Mouse (Mus musculus): ENCODE data around the gene Vrk3. TPM values are rescaled to one million over a fixed set of nuclear protein-coding genes. Genes with fewer than 3 reads are reported as not detected.

The Vrk3 gene
- polyA plus RNA-seq, 1 experiment from 2014 or later = 46.6 TPM

GRCm38 (mm10) chr7:44776849-44777498 is 28.8 kb downstream of the Vrk3 start:
- Histone ChIP-seq H3K36me3 (peaks cover 66% of the 10 kb centered on the region), H3K4me1 (replicated peaks) (no peaks in the 10 kb centered on the region), H3K4me3 (no peak overlapping the region), H3K9me3 (no peaks in the 10 kb centered on the region), H3K27ac (no peak overlapping the region), H3K27me3 (ENCODE audit: insufficient read depth, poor library complexity, severe bottlenecking) (no peaks in the 10 kb centered on the region)
- no peak for DNase-seq (ENCODE audit: low spot score)
- 86% methylated on average over 9 of the region's 9 CpGs for WGBS

GRCm38 (mm10) chr7:44780101-44780500 is 31.9 kb downstream of the Vrk3 start:
- no peak for DNase-seq (ENCODE audit: low spot score)
- H3K9me3 ChIP-seq = no peaks in the 10 kb centered on the region
- 85% methylated on average over 8 of the region's 8 CpGs for WGBS
- no peak overlapping the region for H3K27ac ChIP-seq
- H3K4me3 ChIP-seq = no peak overlapping the region
- no peaks in the 10 kb centered on the region for H3K27me3 ChIP-seq (ENCODE audit: insufficient read depth, poor library complexity, severe bottlenecking)
- no peaks in the 10 kb centered on the region for H3K4me1 ChIP-seq (replicated peaks)
- H3K36me3 ChIP-seq = peaks cover 37% of the 10 kb centered on the region

- H3K27me3 ChIP-seq (ENCODE audit: insufficient read depth, poor library complexity, severe bottlenecking) = no peaks in the 10 kb centered on the region
- 0 out of 2 replicates have a peak, but pooled peaks cover 3% of the 10 kb centered on the region for H3K9me3 ChIP-seq
- 0 out of 2 replicates have a peak, but pooled peaks cover 4% of the 10 kb centered on the region for H3K4me1 ChIP-seq (replicated peaks)
- H3K27ac ChIP-seq = no peak overlapping the region
- 78% methylated on average over 3 of the region's 3 CpGs for WGBS
- no peak overlapping the region for H3K4me3 ChIP-seq
- no peaks in the 10 kb centered on the region for H3K36me3 ChIP-seq
- no peak for DNase-seq (ENCODE audit: low spot score)
Measured at GRCm38 (mm10) chr7:44789531-44789930, 41.3 kb downstream of the Vrk3 start.

- DNase-seq (ENCODE audit: low spot score) = no peak
- H3K9me3 ChIP-seq = peaks cover 8% of the 10 kb centered on the region; the same call in 1 of the 2 replicates
- 67% methylated on average over 4 of the region's 4 CpGs for WGBS
- H3K27ac ChIP-seq = no peak overlapping the region
- no peaks in the 10 kb centered on the region for H3K27me3 ChIP-seq (ENCODE audit: insufficient read depth, poor library complexity, severe bottlenecking)
- H3K4me1 ChIP-seq (replicated peaks) = 0 out of 2 replicates have a peak, but pooled peaks cover 4% of the 10 kb centered on the region
- no peaks in the 10 kb centered on the region for H3K36me3 ChIP-seq
- H3K4me3 ChIP-seq = no peak overlapping the region
Measured at GRCm38 (mm10) chr7:44790066-44790465, 41.9 kb downstream of the Vrk3 start.

- Histone ChIP-seq H3K4me3 (no peak overlapping the region), H3K36me3 (no peaks in the 10 kb centered on the region), H3K9me3 (peaks cover 12% of the 10 kb centered on the region), H3K4me1 (replicated peaks) (0 out of 2 replicates have a peak, but pooled peaks cover 4% of the 10 kb centered on the region), H3K27me3 (ENCODE audit: insufficient read depth, poor library complexity, severe bottlenecking) (no peaks in the 10 kb centered on the region), H3K27ac (no peak overlapping the region)
- 89% methylated on average over 6 of the region's 6 CpGs for WGBS
- DNase-seq (ENCODE audit: low spot score) = no peak
Measured at GRCm38 (mm10) chr7:44792781-44793180, 44.6 kb downstream of the Vrk3 start.

- Histone ChIP-seq H3K27me3 (ENCODE audit: insufficient read depth, poor library complexity, severe bottlenecking) (0 out of 2 replicates have a peak, but pooled peaks cover 2% of the 10 kb centered on the region), H3K36me3 (peaks cover 29% of the 10 kb centered on the region), H3K4me3 (no peak overlapping the region), H3K9me3 (no peaks in the 10 kb centered on the region), H3K4me1 (replicated peaks) (peaks cover 4% of the 10 kb centered on the region; the same call in 1 of the 2 replicates), H3K27ac (no peak overlapping the region)
- WGBS = 88% methylated on average over 2 of the region's 2 CpGs
- DNase-seq (ENCODE audit: low spot score) = no peak
Measured at GRCm38 (mm10) chr7:44808927-44809326, 60.7 kb downstream of the Vrk3 start.

GRCm38 (mm10) chr7:44809466-44809865 is 61.3 kb downstream of the Vrk3 start:
- DNase-seq (ENCODE audit: low spot score) = no peak
- Histone ChIP-seq H3K9me3 (no peaks in the 10 kb centered on the region), H3K4me1 (replicated peaks) (peaks cover 9% of the 10 kb centered on the region; the same call in 1 of the 2 replicates), H3K36me3 (peaks cover 34% of the 10 kb centered on the region), H3K4me3 (no peak overlapping the region), H3K27ac (no peak overlapping the region), H3K27me3 (ENCODE audit: insufficient read depth, poor library complexity, severe bottlenecking) (0 out of 2 replicates have a peak, but pooled peaks cover 2% of the 10 kb centered on the region)
- 89% methylated on average over 3 of the region's 3 CpGs for WGBS

GRCm38 (mm10) chr7:44810365-44810764 is 62.2 kb downstream of the Vrk3 start:
- H3K4me1 ChIP-seq (replicated peaks) = peaks cover 18% of the 10 kb centered on the region
- 83% methylated on average over 4 of the region's 4 CpGs for WGBS
- DNase-seq (ENCODE audit: low spot score) = no peak
- peaks cover 34% of the 10 kb centered on the region for H3K36me3 ChIP-seq
- no peak overlapping the region for H3K4me3 ChIP-seq
- no peaks in the 10 kb centered on the region for H3K9me3 ChIP-seq
- no peaks in the 10 kb centered on the region for H3K27me3 ChIP-seq (ENCODE audit: insufficient read depth, poor library complexity, severe bottlenecking)
- H3K27ac ChIP-seq = no peak overlapping the region

- H3K36me3 ChIP-seq = peaks cover 34% of the 10 kb centered on the region
- no peaks in the 10 kb centered on the region for H3K27me3 ChIP-seq (ENCODE audit: insufficient read depth, poor library complexity, severe bottlenecking)
- no peak overlapping the region for H3K27ac ChIP-seq
- peaks cover 23% of the 10 kb centered on the region for H3K4me1 ChIP-seq (replicated peaks)
- 89% methylated on average over 7 of the region's 7 CpGs for WGBS
- no peaks in the 10 kb centered on the region for H3K9me3 ChIP-seq
- H3K4me3 ChIP-seq = no peak overlapping the region
- no peak for DNase-seq (ENCODE audit: low spot score)
Measured at GRCm38 (mm10) chr7:44810819-44811557, 62.8 kb downstream of the Vrk3 start.

GRCm38 (mm10) chr7:44812651-44813325 is 64.6 kb downstream of the Vrk3 start:
- Histone ChIP-seq H3K27me3 (ENCODE audit: insufficient read depth, poor library complexity, severe bottlenecking) (no peaks in the 10 kb centered on the region), H3K4me3 (no peak overlapping the region), H3K36me3 (peaks cover 34% of the 10 kb centered on the region), H3K4me1 (replicated peaks) (peaks cover 34% of the 10 kb centered on the region), H3K27ac (no peak overlapping the region), H3K9me3 (no peaks in the 10 kb centered on the region)
- no peak for DNase-seq (ENCODE audit: low spot score)
- WGBS = 90% methylated on average over 20 of the region's 20 CpGs

GRCm38 (mm10) chr7:44813985-44814384 is 65.8 kb downstream of the Vrk3 start:
- no peak for DNase-seq (ENCODE audit: low spot score)
- Histone ChIP-seq H3K9me3 (no peaks in the 10 kb centered on the region), H3K4me1 (replicated peaks) (peaks cover 46% of the 10 kb centered on the region), H3K36me3 (peaks cover 43% of the 10 kb centered on the region), H3K27me3 (ENCODE audit: insufficient read depth, poor library complexity, severe bottlenecking) (no peaks in the 10 kb centered on the region), H3K27ac (no peak overlapping the region), H3K4me3 (no peak overlapping the region)
- WGBS = 93% methylated on average over 3 of the region's 3 CpGs

GRCm38 (mm10) chr7:44814423-44814822 is 66.2 kb downstream of the Vrk3 start:
- no peaks in the 10 kb centered on the region for H3K9me3 ChIP-seq
- 96% methylated on average over 4 of the region's 4 CpGs for WGBS
- peaks cover 46% of the 10 kb centered on the region for H3K36me3 ChIP-seq
- H3K27ac ChIP-seq = peak overlapping the region; percentile 99; the same call in 1 of the 2 replicates
- no peaks in the 10 kb centered on the region for H3K27me3 ChIP-seq (ENCODE audit: insufficient read depth, poor library complexity, severe bottlenecking)
- peak overlapping the region; percentile 90 for H3K4me3 ChIP-seq
- peaks cover 51% of the 10 kb centered on the region for H3K4me1 ChIP-seq (replicated peaks)
- DNase-seq (ENCODE audit: low spot score) = no peak

Data from hindbrain, embryonic 10.5 days (tissue).